Mouse (Mus musculus) thymus, adult 2 months (tissue): Measurements from ENCODE around the gene Gli1.

Source experiments
- CTCF ChIP-seq: fragments of 200-500 bp; IDR thresholded peaks from 2 replicates; pipeline ENCODE4 v1.5.1; 2012; ENCODE audit warnings: mild to moderate bottlenecking, control low read depth, low read length, moderate library complexity, borderline replicate concordance; ENCODE audit not compliant: control insufficient read depth, poor library complexity, insufficient read depth; ENCODE audit errors: extremely low read depth
- POLR2A ChIP-seq: fragments of 200-500 bp; IDR thresholded peaks from 2 replicates; pipeline ENCODE4 v1.6.1; 2012; ENCODE audit warnings: mild to moderate bottlenecking, low read length, control low read depth, moderate library complexity; ENCODE audit not compliant: control insufficient read depth, poor library complexity, insufficient read depth; ENCODE audit errors: extremely low read depth

- TF ChIP-seq POLR2A (no peak), CTCF (no peak)
Measured at GRCm38 (mm10) chr10:127335271-127335670, 6.5 kb downstream of the Gli1 start.
